Mouse (Mus musculus): ENCODE results near the gene Cachd1. TPM values are rescaled to one million over a fixed set of nuclear protein-coding genes. Genes with fewer than 3 reads are reported as not detected.

Gene Cachd1
- polyA plus RNA-seq, 1 experiment from 2014 or later = 25.2 TPM

GRCm38 (mm10) chr4:100837205-100837604 is 60.7 kb downstream of the Cachd1 start:
- Histone ChIP-seq H3K4me1 (ENCODE audit: control insufficient read depth, insufficient read depth, low read length) (peaks cover 28% of the 10 kb centered on the region), H3K4me3 (ENCODE audit: low read depth, low read length) (no peak overlapping the region), H3K27ac (replicated peaks; ENCODE audit: low read depth, low read length) (no peak overlapping the region), H3K9ac (ENCODE audit: low read depth, low read length) (no peak overlapping the region), H3K27me3 (replicated peaks; ENCODE audit: control insufficient read depth, insufficient read depth, low read length) (no peaks in the 10 kb centered on the region), H3K36me3 (ENCODE audit: control insufficient read depth, insufficient read depth, low read length) (no peaks in the 10 kb centered on the region), H3K4me2 (ENCODE audit: low read depth, low read length) (no peak overlapping the region), H3K9me3 (ENCODE audit: control insufficient read depth, low read length) (no peaks in the 10 kb centered on the region)
- ATAC-seq (ENCODE audit: low read depth) (no peak), DNase-seq (ENCODE audit: low spot score) (peak; percentile 20)
- 50% methylated on average over 6 of the region's 6 CpGs for WGBS

DNA sequence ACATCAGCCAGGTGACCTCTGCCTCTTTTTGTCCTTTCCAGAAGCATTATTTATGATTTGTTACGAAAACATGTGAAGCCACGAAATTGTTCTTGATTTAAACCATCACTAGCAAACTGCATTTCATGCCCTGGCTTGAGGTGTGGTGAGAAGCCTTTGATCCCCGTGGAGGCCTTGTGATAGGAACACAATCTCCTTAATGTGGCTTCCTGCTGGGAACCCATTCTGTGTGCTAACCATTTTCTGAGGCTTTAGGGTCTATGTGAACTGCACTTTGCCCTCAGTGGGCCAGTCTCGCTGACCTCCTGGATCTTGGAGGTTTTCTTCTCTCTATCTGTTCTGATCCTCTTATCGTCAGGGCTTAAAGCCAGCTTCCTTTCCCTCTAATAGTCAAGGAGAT is 66.2 kb downstream of the Cachd1 start:
- Histone ChIP-seq H3K4me1 (ENCODE audit: control insufficient read depth, insufficient read depth, low read length) (peaks cover 20% of the 10 kb centered on the region), H3K36me3 (ENCODE audit: control insufficient read depth, insufficient read depth, low read length) (no peaks in the 10 kb centered on the region), H3K27ac (replicated peaks; ENCODE audit: low read depth, low read length) (no peak overlapping the region), H3K4me3 (ENCODE audit: low read depth, low read length) (no peak overlapping the region), H3K9me3 (ENCODE audit: control insufficient read depth, low read length) (no peaks in the 10 kb centered on the region), H3K27me3 (replicated peaks; ENCODE audit: control insufficient read depth, insufficient read depth, low read length) (no peaks in the 10 kb centered on the region), H3K9ac (ENCODE audit: low read depth, low read length) (no peak overlapping the region), H3K4me2 (ENCODE audit: low read depth, low read length) (no peak overlapping the region)
- ATAC-seq (ENCODE audit: low read depth) (no peak), DNase-seq (ENCODE audit: low spot score) (no peak)
- 43% methylated on average over 5 of the region's 5 CpGs for WGBS

DNA sequence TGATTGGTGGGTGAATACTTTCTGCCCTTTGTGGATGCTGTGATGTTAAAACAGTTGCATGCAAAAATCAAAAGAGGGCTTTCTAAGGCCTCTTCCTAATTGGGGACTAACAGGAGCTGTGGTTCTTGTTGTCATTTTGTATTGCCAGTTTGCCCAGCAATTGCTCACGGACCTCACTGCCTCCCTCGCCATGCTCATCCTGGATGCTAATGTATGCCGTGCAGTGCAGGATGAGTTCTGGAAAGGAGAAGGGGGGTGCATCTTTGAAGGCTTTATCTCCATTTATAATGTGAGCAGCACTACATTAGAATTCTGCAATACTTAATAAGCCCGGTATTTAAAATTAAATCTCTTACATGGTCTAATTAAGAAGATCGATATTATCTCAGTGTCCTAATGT is 66.6 kb downstream of the Cachd1 start:
- H3K4me3 ChIP-seq (ENCODE audit: low read depth, low read length) = no peak overlapping the region
- WGBS = 67% methylated on average over 5 of the region's 5 CpGs
- no peak for ATAC-seq (ENCODE audit: low read depth)
- no peaks in the 10 kb centered on the region for H3K9me3 ChIP-seq (ENCODE audit: control insufficient read depth, low read length)
- H3K4me2 ChIP-seq (ENCODE audit: low read depth, low read length) = no peak overlapping the region
- H3K4me1 ChIP-seq (ENCODE audit: control insufficient read depth, insufficient read depth, low read length) = peaks cover 20% of the 10 kb centered on the region
- no peaks in the 10 kb centered on the region for H3K36me3 ChIP-seq (ENCODE audit: control insufficient read depth, insufficient read depth, low read length)
- no peak overlapping the region for H3K27ac ChIP-seq (replicated peaks; ENCODE audit: low read depth, low read length)
- no peak for DNase-seq (ENCODE audit: low spot score)
- no peak overlapping the region for H3K9ac ChIP-seq (ENCODE audit: low read depth, low read length)
- H3K27me3 ChIP-seq (replicated peaks; ENCODE audit: control insufficient read depth, insufficient read depth, low read length) = no peaks in the 10 kb centered on the region

DNA sequence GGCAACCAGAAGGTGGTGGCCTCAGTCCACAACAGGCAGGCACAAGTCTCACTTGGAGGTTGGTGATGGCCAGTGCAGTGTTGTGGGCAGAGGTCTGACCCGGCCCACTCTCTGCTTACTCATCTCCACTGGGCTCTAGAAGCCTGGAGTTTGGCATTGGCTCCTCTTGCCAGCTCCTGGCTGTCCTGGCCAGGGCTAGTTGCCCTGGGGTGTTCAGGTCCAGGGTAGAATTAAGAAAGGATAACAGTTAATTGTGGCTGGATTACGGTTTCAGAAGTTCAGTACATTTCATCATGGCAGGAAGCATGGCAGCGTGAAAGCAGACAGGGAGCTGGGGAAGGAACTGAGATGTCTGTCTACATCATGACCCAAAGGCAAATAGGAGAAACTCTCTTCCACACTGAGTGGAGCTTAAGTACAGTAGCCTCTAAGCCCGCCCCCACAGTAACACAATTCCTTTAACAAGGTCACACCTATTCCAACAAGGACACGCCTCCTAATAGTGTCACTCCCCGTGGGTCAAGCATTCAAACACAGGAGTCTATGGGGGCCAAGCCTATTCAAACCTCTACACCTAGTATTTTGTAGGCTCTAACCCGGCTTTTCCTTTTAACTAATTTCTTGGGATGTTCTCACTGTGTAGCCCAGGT is 74.5 kb downstream of the Cachd1 start:
- ATAC-seq (ENCODE audit: low read depth) (no peak), DNase-seq (ENCODE audit: low spot score) (no peak)
- H3K36me3 ChIP-seq (ENCODE audit: control insufficient read depth, insufficient read depth, low read length) = no peaks in the 10 kb centered on the region
- H3K27ac ChIP-seq (replicated peaks; ENCODE audit: low read depth, low read length) = no peak overlapping the region
- no peaks in the 10 kb centered on the region for H3K9me3 ChIP-seq (ENCODE audit: control insufficient read depth, low read length)
- no peak overlapping the region for H3K4me3 ChIP-seq (ENCODE audit: low read depth, low read length)
- H3K27me3 ChIP-seq (replicated peaks; ENCODE audit: control insufficient read depth, insufficient read depth, low read length) = no peaks in the 10 kb centered on the region
- H3K4me2 ChIP-seq (ENCODE audit: low read depth, low read length) = no peak overlapping the region
- no peak overlapping the region for H3K9ac ChIP-seq (ENCODE audit: low read depth, low read length)
- 75% methylated on average over 7 of the region's 7 CpGs for WGBS
- H3K4me1 ChIP-seq (ENCODE audit: control insufficient read depth, insufficient read depth, low read length) = peaks cover 36% of the 10 kb centered on the region

- Histone ChIP-seq H3K27ac (replicated peaks; ENCODE audit: low read depth, low read length) (no peak overlapping the region; the same call in 1 of the 2 replicates), H3K36me3 (ENCODE audit: control insufficient read depth, insufficient read depth, low read length) (no peaks in the 10 kb centered on the region), H3K4me2 (ENCODE audit: low read depth, low read length) (no peak overlapping the region), H3K9me3 (ENCODE audit: control insufficient read depth, low read length) (no peaks in the 10 kb centered on the region), H3K4me1 (ENCODE audit: control insufficient read depth, insufficient read depth, low read length) (peaks cover 44% of the 10 kb centered on the region), H3K9ac (ENCODE audit: low read depth, low read length) (no peak overlapping the region), H3K27me3 (replicated peaks; ENCODE audit: control insufficient read depth, insufficient read depth, low read length) (no peaks in the 10 kb centered on the region), H3K4me3 (ENCODE audit: low read depth, low read length) (no peak overlapping the region)
- ATAC-seq (ENCODE audit: low read depth) = no peak
- no peak for DNase-seq (ENCODE audit: low spot score)
- WGBS = 47% methylated on average over 3 of the region's 3 CpGs
Observed at GRCm38 (mm10) chr4:100852448-100852847, 76.0 kb downstream of the Cachd1 start.

DNA sequence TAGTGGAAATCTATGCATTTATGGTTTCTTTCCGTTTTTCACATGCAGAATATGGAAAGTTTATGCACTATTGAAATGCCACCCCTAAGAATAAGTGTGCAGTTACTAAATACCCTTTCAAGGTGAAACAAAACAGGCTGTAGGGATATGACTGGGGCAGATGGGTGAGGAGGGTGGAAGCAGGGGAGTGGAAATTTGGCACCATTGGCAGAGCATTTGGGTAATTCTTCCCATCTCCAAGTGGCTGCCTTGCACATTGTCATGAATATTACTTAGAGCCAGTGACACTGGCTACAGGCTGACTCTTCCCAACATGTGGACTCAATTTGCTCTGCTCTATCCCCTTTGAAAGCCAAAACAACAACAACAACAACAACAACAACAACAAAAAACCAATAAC is 77.0 kb downstream of the Cachd1 start:
- no peak overlapping the region for H3K27ac ChIP-seq (replicated peaks; ENCODE audit: low read depth, low read length)
- H3K4me2 ChIP-seq (ENCODE audit: low read depth, low read length) = no peak overlapping the region
- no peaks in the 10 kb centered on the region for H3K9me3 ChIP-seq (ENCODE audit: control insufficient read depth, low read length)
- WGBS = 68% methylated on average over 1 of the region's 1 CpGs
- no peak for DNase-seq (ENCODE audit: low spot score)
- H3K9ac ChIP-seq (ENCODE audit: low read depth, low read length) = no peak overlapping the region
- H3K27me3 ChIP-seq (replicated peaks; ENCODE audit: control insufficient read depth, insufficient read depth, low read length) = no peaks in the 10 kb centered on the region
- no peak for ATAC-seq (ENCODE audit: low read depth)
- H3K36me3 ChIP-seq (ENCODE audit: control insufficient read depth, insufficient read depth, low read length) = no peaks in the 10 kb centered on the region
- H3K4me3 ChIP-seq (ENCODE audit: low read depth, low read length) = no peak overlapping the region
- peaks cover 48% of the 10 kb centered on the region for H3K4me1 ChIP-seq (ENCODE audit: control insufficient read depth, insufficient read depth, low read length)

DNA sequence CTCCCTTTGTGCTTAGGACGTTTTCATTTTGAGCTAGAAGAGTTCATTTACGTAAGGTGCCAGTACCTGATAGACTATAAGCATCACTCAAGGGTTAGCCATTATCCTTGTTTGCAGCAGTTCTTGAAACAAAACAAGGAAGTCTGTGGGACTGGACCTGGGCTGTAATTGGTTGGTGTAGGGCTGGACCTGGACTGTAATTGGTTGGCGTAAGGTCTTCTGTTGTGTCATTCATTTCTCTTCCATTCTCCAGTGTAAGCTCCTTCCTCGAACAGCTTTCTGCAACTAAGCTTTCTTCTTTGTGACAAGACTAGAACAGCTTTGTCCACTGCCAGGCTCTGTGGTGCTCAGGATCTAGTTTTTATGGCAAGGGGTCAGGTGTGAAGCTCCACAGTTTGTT is 78.9 kb downstream of the Cachd1 start:
- Histone ChIP-seq H3K27ac (replicated peaks; ENCODE audit: low read depth, low read length) (no peak overlapping the region), H3K4me3 (ENCODE audit: low read depth, low read length) (no peak overlapping the region), H3K4me2 (ENCODE audit: low read depth, low read length) (no peak overlapping the region), H3K9ac (ENCODE audit: low read depth, low read length) (no peak overlapping the region), H3K36me3 (ENCODE audit: control insufficient read depth, insufficient read depth, low read length) (no peaks in the 10 kb centered on the region), H3K4me1 (ENCODE audit: control insufficient read depth, insufficient read depth, low read length) (peaks cover 48% of the 10 kb centered on the region), H3K27me3 (replicated peaks; ENCODE audit: control insufficient read depth, insufficient read depth, low read length) (no peaks in the 10 kb centered on the region), H3K9me3 (ENCODE audit: control insufficient read depth, low read length) (no peaks in the 10 kb centered on the region)
- no peak for ATAC-seq (ENCODE audit: low read depth)
- 85% methylated on average over 4 of the region's 4 CpGs for WGBS
- no peak for DNase-seq (ENCODE audit: low spot score)

DNA sequence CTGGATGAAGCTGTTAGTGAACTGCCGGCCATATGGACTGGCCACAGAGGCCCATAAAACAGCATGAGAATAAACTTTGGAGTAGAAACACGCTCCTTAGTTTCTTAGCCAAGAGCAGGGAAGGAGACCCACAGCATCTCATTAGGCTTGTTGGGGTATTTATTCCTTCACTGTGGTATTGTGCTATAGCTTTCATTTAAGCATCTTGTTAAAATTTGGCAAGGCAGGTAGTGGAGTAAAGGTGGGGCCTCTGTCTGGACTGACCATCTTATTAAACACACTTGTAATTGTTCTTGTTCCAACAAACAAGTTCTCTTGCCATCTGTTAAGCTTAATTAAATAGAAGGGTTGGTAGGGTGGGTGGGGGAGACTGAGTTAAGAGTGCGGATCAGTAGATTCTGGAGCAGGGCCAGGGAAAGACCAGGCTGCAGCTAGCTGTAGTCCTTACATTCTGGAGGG is 81.0 kb downstream of the Cachd1 start:
- no peak overlapping the region for H3K4me2 ChIP-seq (ENCODE audit: low read depth, low read length)
- no peak overlapping the region for H3K9ac ChIP-seq (ENCODE audit: low read depth, low read length)
- H3K4me3 ChIP-seq (ENCODE audit: low read depth, low read length) = no peak overlapping the region
- DNase-seq (ENCODE audit: low spot score) (no peak), ATAC-seq (ENCODE audit: low read depth) (no peak)
- no peaks in the 10 kb centered on the region for H3K9me3 ChIP-seq (ENCODE audit: control insufficient read depth, low read length)
- no peaks in the 10 kb centered on the region for H3K27me3 ChIP-seq (replicated peaks; ENCODE audit: control insufficient read depth, insufficient read depth, low read length)
- H3K27ac ChIP-seq (replicated peaks; ENCODE audit: low read depth, low read length) = no peak overlapping the region
- H3K36me3 ChIP-seq (ENCODE audit: control insufficient read depth, insufficient read depth, low read length) = no peaks in the 10 kb centered on the region
- peaks cover 39% of the 10 kb centered on the region for H3K4me1 ChIP-seq (ENCODE audit: control insufficient read depth, insufficient read depth, low read length)
- WGBS = 49% methylated on average over 3 of the region's 3 CpGs

DNA sequence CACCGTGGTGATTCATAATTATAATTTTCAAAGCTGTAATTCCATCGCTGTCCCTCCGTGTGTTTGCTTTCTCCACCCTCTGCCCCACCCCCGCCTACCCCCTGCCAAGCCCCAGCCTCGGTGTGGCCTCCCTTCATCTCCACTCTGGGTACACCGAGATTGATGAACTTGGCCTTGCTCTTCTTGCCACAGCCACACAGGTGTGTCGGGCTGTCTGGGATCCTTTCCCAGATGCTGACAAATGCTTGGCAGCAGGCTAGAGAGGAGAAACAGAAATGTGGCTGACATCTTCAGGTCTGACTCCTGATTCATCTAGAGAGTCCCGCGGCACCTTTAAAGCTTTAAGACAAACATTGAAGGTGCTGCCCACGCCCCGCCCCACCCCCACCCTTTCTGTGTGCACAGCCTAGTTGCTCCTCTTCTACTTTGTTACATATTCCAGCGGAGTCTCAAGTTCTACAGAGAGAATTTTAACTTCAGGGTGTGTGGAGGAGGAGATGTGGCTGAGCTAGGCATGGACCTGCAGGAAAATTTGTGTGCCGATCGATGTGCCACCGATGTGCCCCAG is 87.5 kb downstream of the Cachd1 start:
- Histone ChIP-seq H3K27ac (replicated peaks; ENCODE audit: low read depth, low read length) (peak overlapping the region; percentile 46; the same call in 1 of the 2 replicates), H3K4me2 (ENCODE audit: low read depth, low read length) (peak overlapping the region; percentile 40), H3K36me3 (ENCODE audit: control insufficient read depth, insufficient read depth, low read length) (peaks cover 7% of the 10 kb centered on the region; the same call in 1 of the 2 replicates), H3K9ac (ENCODE audit: low read depth, low read length) (no peak overlapping the region), H3K27me3 (replicated peaks; ENCODE audit: control insufficient read depth, insufficient read depth, low read length) (no peaks in the 10 kb centered on the region), H3K9me3 (ENCODE audit: control insufficient read depth, low read length) (no peaks in the 10 kb centered on the region), H3K4me3 (ENCODE audit: low read depth, low read length) (no peak overlapping the region), H3K4me1 (ENCODE audit: control insufficient read depth, insufficient read depth, low read length) (peaks cover 42% of the 10 kb centered on the region)
- peak; percentile 83 for ATAC-seq (ENCODE audit: low read depth)
- peak; percentile 79 for DNase-seq (ENCODE audit: low spot score)
- 29% methylated on average over 14 of the region's 15 CpGs for WGBS
